Mouse (Mus musculus) midbrain, embryonic 16.5 days (tissue): ENCODE data around the gene Gmds. TPM values are rescaled to one million over a fixed set of nuclear protein-coding genes. Genes with fewer than 3 reads are reported as not detected.

Experiments used
- ATAC-seq: fragments of 200-750 bp; cut with Nextera tagmentation; 2 replicates; pipeline ENCODE4 v1.8.0; 2017; ENCODE audit warnings: moderate TSS enrichment
- H3K27ac ChIP-seq: fragments of 300-500 bp; sonication (generic); 2 replicates; pipeline ENCODE4 v1.5.1; 2014; ENCODE audit warnings: mild to moderate bottlenecking, low read length, mixed read lengths
- H3K27me3 ChIP-seq: fragments of 300-500 bp; sonication (generic); 2 replicates; pipeline ENCODE4 v1.6.1; 2014; ENCODE audit warnings: low read depth, low read length, mixed read lengths; ENCODE audit not compliant: control insufficient read depth, insufficient read depth
- H3K36me3 ChIP-seq: fragments of 300-500 bp; sonication (generic); 2 replicates; pipeline ENCODE4 v1.6.1; 2014; ENCODE audit warnings: mild to moderate bottlenecking, low read length, moderate library complexity, mixed read lengths; ENCODE audit not compliant: control insufficient read depth, insufficient read depth
- H3K4me1 ChIP-seq: fragments of 300-500 bp; sonication (generic); 2 replicates; pipeline ENCODE4 v1.6.1; 2014; ENCODE audit warnings: mild to moderate bottlenecking, low read length, mixed read lengths; ENCODE audit not compliant: control insufficient read depth, insufficient read depth
- H3K4me2 ChIP-seq: fragments of 300-500 bp; sonication (generic); 2 replicates; pipeline ENCODE4 v1.6.1; 2014; ENCODE audit warnings: mild to moderate bottlenecking, low read length, mixed read lengths
- H3K4me3 ChIP-seq: fragments of 300-500 bp; sonication (generic); 2 replicates; pipeline ENCODE4 v1.5.1; 2014; ENCODE audit warnings: low read depth, mild to moderate bottlenecking, low read length, moderate library complexity, mixed read lengths
- H3K9ac ChIP-seq: fragments of 300-500 bp; sonication (generic); 2 replicates; pipeline ENCODE4 v1.6.1; 2014; ENCODE audit warnings: low read depth, low read length, mixed read lengths
- H3K9me3 ChIP-seq: fragments of 300-500 bp; sonication (generic); replicated peaks from 2 replicates; pipeline ENCODE4 v1.6.1; 2014; ENCODE audit warnings: mild to moderate bottlenecking, low read length, mixed read lengths; ENCODE audit not compliant: control insufficient read depth, poor library complexity, severe bottlenecking
- WGBS: fragments of 180-500 bp; shearing (Covaris S2); extraction: QIAGEN DNeasy Blood & Tissue Kit; methylation state at CpG from one replicate; pipeline ENCODE4 v1.1.7; 2014; 5-methylcytosine and 5-hydroxymethylcytosine counted together
- polyA plus RNA-seq: library from polyadenylated mRNA; unstranded; fragments of >200 nt; fragmentation: Nextera tagmentation; extraction: Ambion mirVana; gene quantifications from 2 replicates; pipeline ENCODE4 v1.2.1, GENCODE M21; 2015

Gene Gmds
- polyA plus RNA-seq, 1 experiment from 2014 or later, result 34.9 TPM

GRCm38 (mm10) chr13:31803166-31804093, 535.1 kb downstream of the Gmds start:
- H3K4me3 ChIP-seq, result no peak overlapping the region
- no peak overlapping the region for H3K9ac ChIP-seq
- H3K27ac ChIP-seq, result no peak overlapping the region
- H3K4me1 ChIP-seq, result peaks cover 31% of the 10 kb centered on the region
- H3K4me2 ChIP-seq, result no peak overlapping the region
- H3K27me3 ChIP-seq, result peaks cover 70% of the 10 kb centered on the region
- H3K36me3 ChIP-seq, result no peaks in the 10 kb centered on the region
- ATAC-seq, result no peak
- WGBS, result under 1% methylated on average over 31 of the region's 31 CpGs
- H3K9me3 ChIP-seq, result no peaks in the 10 kb centered on the region

GRCm38 (mm10) chr13:31802447-31802846, 536.1 kb downstream of the Gmds start:
- Histone ChIP-seq H3K36me3 (no peaks in the 10 kb centered on the region), H3K27ac (no peak overlapping the region), H3K4me3 (no peak overlapping the region), H3K9me3 (no peaks in the 10 kb centered on the region), H3K4me1 (peaks cover 28% of the 10 kb centered on the region), H3K27me3 (peaks cover 72% of the 10 kb centered on the region), H3K9ac (no peak overlapping the region), H3K4me2 (no peak overlapping the region)
- ATAC-seq, result no peak
- WGBS, result 10% methylated on average over 5 of the region's 5 CpGs

- Histone ChIP-seq H3K9ac (0 out of 2 replicates have a peak overlapping the region, but pooled peaks have one; percentile 20), H3K27ac (no peak overlapping the region), H3K9me3 (no peaks in the 10 kb centered on the region), H3K36me3 (no peaks in the 10 kb centered on the region), H3K4me1 (peaks cover 22% of the 10 kb centered on the region), H3K4me2 (peak overlapping the region; percentile 72), H3K27me3 (peaks cover 72% of the 10 kb centered on the region), H3K4me3 (peak overlapping the region; percentile 38; the same call in 1 of the 2 replicates)
- ATAC-seq, result 0 out of 2 replicates have a peak, but pooled peaks have one; percentile 12
- WGBS, result 1% methylated on average over 25 of the region's 25 CpGs
Measured at GRCm38 (mm10) chr13:31801703-31802305, 536.7 kb downstream of the Gmds start.

GRCm38 (mm10) chr13:31800581-31801576, 537.7 kb downstream of the Gmds start:
- H3K4me3 ChIP-seq, result peak overlapping the region; percentile 38
- no peaks in the 10 kb centered on the region for H3K9me3 ChIP-seq
- H3K4me1 ChIP-seq, result peaks cover 13% of the 10 kb centered on the region
- H3K27ac ChIP-seq, result no peak overlapping the region
- no peaks in the 10 kb centered on the region for H3K36me3 ChIP-seq
- H3K4me2 ChIP-seq, result peak overlapping the region; percentile 72
- 0 out of 2 replicates have a peak overlapping the region, but pooled peaks have one; percentile 38 for H3K9ac ChIP-seq
- WGBS, result 2% methylated on average over 43 of the region's 43 CpGs
- ATAC-seq, result peak; percentile 83
- H3K27me3 ChIP-seq, result peaks cover 66% of the 10 kb centered on the region

- Histone ChIP-seq H3K27me3 (peaks cover 46% of the 10 kb centered on the region), H3K4me2 (no peak overlapping the region), H3K4me3 (no peak overlapping the region), H3K9ac (no peak overlapping the region), H3K9me3 (no peaks in the 10 kb centered on the region), H3K36me3 (no peaks in the 10 kb centered on the region), H3K4me1 (peaks cover 13% of the 10 kb centered on the region), H3K27ac (no peak overlapping the region)
- WGBS, result 41% methylated on average over 9 of the region's 9 CpGs
- ATAC-seq, result no peak
Measured at GRCm38 (mm10) chr13:31798075-31798474, 540.5 kb downstream of the Gmds start.

- Histone ChIP-seq H3K27ac (no peak overlapping the region), H3K4me3 (no peak overlapping the region), H3K27me3 (peaks cover 42% of the 10 kb centered on the region), H3K9ac (no peak overlapping the region), H3K36me3 (no peaks in the 10 kb centered on the region), H3K4me2 (no peak overlapping the region), H3K9me3 (no peaks in the 10 kb centered on the region), H3K4me1 (peaks cover 13% of the 10 kb centered on the region)
- WGBS, result 71% methylated on average over 10 of the region's 10 CpGs
- ATAC-seq, result no peak
Measured at GRCm38 (mm10) chr13:31797346-31797745, 541.2 kb downstream of the Gmds start.

GRCm38 (mm10) chr13:31793163-31793562, 545.4 kb downstream of the Gmds start:
- Histone ChIP-seq H3K4me3 (no peak overlapping the region), H3K4me2 (no peak overlapping the region; the same call in 1 of the 2 replicates), H3K27me3 (peaks cover 4% of the 10 kb centered on the region), H3K9me3 (no peaks in the 10 kb centered on the region), H3K36me3 (no peaks in the 10 kb centered on the region), H3K4me1 (no peaks in the 10 kb centered on the region), H3K27ac (no peak overlapping the region), H3K9ac (no peak overlapping the region)
- peak; percentile 41; the same call in 1 of the 2 replicates for ATAC-seq
- WGBS, result 53% methylated on average over 5 of the region's 5 CpGs

- Histone ChIP-seq H3K9me3 (no peaks in the 10 kb centered on the region), H3K27ac (no peak overlapping the region), H3K4me3 (peak overlapping the region; percentile 25; the same call in 1 of the 2 replicates), H3K4me2 (peak overlapping the region; percentile 48), H3K4me1 (no peaks in the 10 kb centered on the region), H3K27me3 (no peaks in the 10 kb centered on the region; the same call in none of the 2 replicates), H3K9ac (no peak overlapping the region), H3K36me3 (no peaks in the 10 kb centered on the region)
- peak; percentile 83 for ATAC-seq
- WGBS, result 22% methylated on average over 17 of the region's 17 CpGs
Measured at GRCm38 (mm10) chr13:31792480-31793132, 545.9 kb downstream of the Gmds start.
